Mouse (Mus musculus) testis, adult 2 months (tissue): ENCODE measurements around the gene Limd1. TPM values are rescaled to one million over a fixed set of nuclear protein-coding genes. Genes with fewer than 3 reads are reported as not detected.

Source experiments
- H3K27ac ChIP-seq: fragments of 200-500 bp; 2 replicates; pipeline ENCODE4 v1.5.1; 2012; ENCODE audit warnings: low read depth, low read length; ENCODE audit not compliant: control insufficient read depth, insufficient read depth
- H3K27me3 ChIP-seq: fragments of 200-500 bp; 2 replicates; pipeline ENCODE4 v1.6.1; 2012; ENCODE audit warnings: mild to moderate bottlenecking, low read length, moderate library complexity; ENCODE audit not compliant: control insufficient read depth, insufficient read depth
- H3K36me3 ChIP-seq: fragments of 200-500 bp; 2 replicates; pipeline ENCODE4 v1.6.1; 2012; ENCODE audit warnings: mild to moderate bottlenecking, low read length; ENCODE audit not compliant: control insufficient read depth, insufficient read depth
- H3K4me1 ChIP-seq: fragments of 200-500 bp; 2 replicates; pipeline ENCODE4 v1.6.1; 2012; ENCODE audit warnings: low read length; ENCODE audit not compliant: control insufficient read depth, insufficient read depth
- H3K4me3 ChIP-seq: fragments of 200-500 bp; 2 replicates; pipeline ENCODE4 v1.5.1; 2012; ENCODE audit warnings: low read depth, mild to moderate bottlenecking, low read length, moderate library complexity, mixed read lengths; ENCODE audit not compliant: control insufficient read depth
- CTCF ChIP-seq: fragments of 200-500 bp; IDR thresholded peaks from 2 replicates; pipeline ENCODE4 v1.5.1; 2012; ENCODE audit warnings: low read depth, mild to moderate bottlenecking, inconsistent platforms, low read length, moderate library complexity; ENCODE audit not compliant: control insufficient read depth, insufficient read depth, insufficient replicate concordance
- POLR2A ChIP-seq: fragments of 200-500 bp; IDR thresholded peaks from 2 replicates; pipeline ENCODE4 v1.6.1; 2012; ENCODE audit warnings: low read depth, mild to moderate bottlenecking, inconsistent platforms, low read length, moderate library complexity; ENCODE audit not compliant: control insufficient read depth
- polyA plus RNA-seq: library from polyadenylated mRNA; depleted of rRNA; stranded (reverse); fragments of >200 nt; gene quantifications from 2 replicates; pipeline ENCODE4 v1.2.3, GENCODE M21; 2012

The Limd1 gene
- polyA plus RNA-seq, 1 experiment, result 34.7 TPM

DNA sequence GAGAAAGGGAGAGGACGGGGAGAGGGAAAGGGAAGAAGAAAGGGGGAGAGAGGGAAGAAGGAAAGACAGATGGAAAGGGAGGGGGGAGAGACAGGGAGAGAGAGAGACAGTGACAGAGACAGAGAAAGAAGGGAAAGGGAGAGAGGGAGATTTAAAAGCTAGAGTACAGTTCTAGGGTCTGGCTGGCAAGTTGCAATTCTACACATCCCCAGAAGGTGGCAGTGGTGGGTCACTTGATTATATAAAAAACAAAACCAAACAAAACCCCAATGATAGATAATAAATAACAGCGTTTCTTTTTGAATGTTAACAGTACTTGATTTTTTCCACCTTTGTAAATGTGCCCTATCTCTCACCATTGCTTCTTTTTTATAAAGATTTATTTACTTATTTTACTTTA lies 28.3 kb upstream of the Limd1 start:
- no peaks in the 10 kb centered on the region for H3K36me3 ChIP-seq
- H3K4me1 ChIP-seq, result no peaks in the 10 kb centered on the region
- TF ChIP-seq POLR2A (no peak), CTCF (no peak)
- H3K27me3 ChIP-seq, result no peaks in the 10 kb centered on the region
- H3K27ac ChIP-seq, result no peak overlapping the region
- H3K4me3 ChIP-seq, result no peak overlapping the region

DNA sequence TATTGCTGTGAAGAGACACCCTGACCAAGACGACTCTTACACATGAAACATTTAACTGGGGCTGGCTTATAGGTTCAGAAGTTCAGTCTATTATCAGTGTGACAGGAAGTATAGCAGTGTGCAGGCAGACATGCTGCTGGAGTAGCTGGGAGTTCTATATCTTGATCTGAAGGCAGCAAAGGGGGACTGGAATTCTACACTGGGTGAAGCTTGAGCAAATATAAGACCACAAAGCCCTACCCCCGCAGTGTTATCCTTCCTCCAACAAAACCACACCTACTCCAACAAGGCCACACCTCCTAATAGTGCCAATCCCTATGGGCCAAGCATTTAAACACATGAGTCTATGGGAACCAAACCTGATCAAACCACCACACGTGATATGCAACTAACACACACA lies 26.7 kb upstream of the Limd1 start:
- TF ChIP-seq POLR2A (no peak), CTCF (no peak)
- H3K4me1 ChIP-seq, result no peaks in the 10 kb centered on the region
- no peaks in the 10 kb centered on the region for H3K27me3 ChIP-seq
- no peak overlapping the region for H3K4me3 ChIP-seq
- H3K27ac ChIP-seq, result no peak overlapping the region
- H3K36me3 ChIP-seq, result no peaks in the 10 kb centered on the region

DNA sequence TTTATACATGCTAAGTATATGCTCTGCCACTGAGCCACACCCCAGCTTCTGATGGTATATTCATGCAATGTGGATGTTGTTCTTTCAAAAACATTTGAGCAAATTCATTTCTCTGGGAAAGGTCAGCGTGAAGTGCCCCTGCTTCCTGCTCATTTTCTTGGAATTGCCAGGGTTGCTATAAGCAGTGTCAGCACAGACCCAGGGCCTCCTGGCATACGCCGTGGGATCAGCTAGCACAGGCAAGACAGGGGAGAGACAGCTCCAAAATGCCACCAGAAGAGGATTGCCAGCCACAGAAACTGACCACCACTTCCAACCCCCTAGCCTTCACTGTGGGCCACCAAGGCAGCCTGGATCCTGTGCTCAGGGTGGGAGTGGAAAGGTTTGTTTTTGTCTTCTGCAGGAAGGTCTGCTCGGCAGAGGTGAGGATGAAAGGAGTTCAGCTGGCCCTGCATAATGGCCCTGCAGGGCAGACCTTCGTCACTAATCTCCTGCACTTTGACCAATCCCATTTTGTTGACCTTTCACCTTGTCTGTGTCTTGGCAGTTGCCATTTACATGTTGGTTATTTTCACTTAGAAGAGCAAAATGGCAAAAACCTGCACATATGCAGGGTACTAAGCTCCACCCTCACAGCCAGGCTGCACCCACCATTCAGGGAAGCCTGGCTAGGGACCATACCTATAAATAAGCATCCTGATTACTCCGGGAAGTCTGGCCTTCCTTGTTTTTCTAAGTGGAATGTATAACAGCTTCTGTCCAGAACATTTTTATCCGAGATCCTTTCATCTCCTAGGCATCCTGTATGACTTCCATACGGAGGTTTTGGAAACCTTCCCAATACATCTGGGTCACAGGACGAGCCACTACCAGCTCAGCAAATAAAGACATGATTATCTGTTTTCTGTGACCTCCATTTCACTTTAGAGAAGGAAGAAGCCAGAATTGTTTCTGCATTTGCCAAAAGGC lies 21.6 kb upstream of the Limd1 start:
- no peaks in the 10 kb centered on the region for H3K4me1 ChIP-seq
- no peak overlapping the region for H3K27ac ChIP-seq
- no peak for TF ChIP-seq CTCF
- no peak for TF ChIP-seq POLR2A
- no peaks in the 10 kb centered on the region for H3K27me3 ChIP-seq
- H3K36me3 ChIP-seq, result no peaks in the 10 kb centered on the region
- H3K4me3 ChIP-seq, result no peak overlapping the region

DNA sequence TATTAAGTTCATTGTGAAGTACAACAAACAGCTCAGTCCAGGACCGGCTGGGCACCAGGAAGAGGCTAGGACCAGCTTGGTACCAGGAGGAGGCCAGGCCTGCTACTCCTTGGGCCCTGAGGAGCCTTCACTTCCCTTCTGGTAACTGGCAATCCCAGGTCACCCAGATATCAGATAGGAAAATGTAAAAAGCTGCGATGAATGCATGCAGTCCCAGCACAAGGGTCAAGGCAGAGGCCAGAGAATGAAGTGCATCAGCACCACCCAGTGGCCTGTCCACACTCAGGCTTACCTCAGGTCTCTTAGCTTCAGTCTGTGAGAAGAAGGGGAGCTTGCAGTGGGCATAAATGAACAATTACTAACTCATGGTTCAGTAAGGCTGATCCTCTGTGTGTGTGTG lies 20.9 kb upstream of the Limd1 start:
- no peak overlapping the region for H3K27ac ChIP-seq
- no peaks in the 10 kb centered on the region for H3K27me3 ChIP-seq
- no peak for TF ChIP-seq POLR2A
- peak; percentile 33; the same call in 1 of the 2 replicates for TF ChIP-seq CTCF
- no peaks in the 10 kb centered on the region for H3K36me3 ChIP-seq
- H3K4me1 ChIP-seq, result no peaks in the 10 kb centered on the region
- no peak overlapping the region for H3K4me3 ChIP-seq

DNA sequence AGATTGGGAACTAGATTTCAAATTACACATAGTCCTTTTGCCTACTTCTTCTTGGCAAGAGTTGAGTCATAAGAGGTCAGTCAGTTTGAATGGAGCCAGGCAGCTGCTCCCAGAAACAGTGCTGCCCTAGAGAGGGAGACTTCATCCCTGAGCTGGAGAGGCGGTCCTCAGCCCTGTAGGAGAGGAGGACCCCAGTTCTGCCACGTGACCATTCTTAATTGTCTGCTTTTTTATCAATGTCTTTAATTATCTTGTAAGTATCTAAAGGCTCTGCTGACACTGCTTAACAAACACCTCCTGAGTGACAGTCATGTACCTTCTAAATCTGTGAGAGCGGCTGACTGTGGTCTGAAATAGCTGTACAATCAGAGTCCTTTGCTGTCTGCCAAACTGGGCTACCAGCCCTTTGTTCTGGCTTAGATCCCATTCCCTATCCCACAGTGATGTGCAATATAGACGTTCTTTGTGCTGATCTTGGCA lies 11.3 kb upstream of the Limd1 start:
- H3K4me3 ChIP-seq, result no peak overlapping the region
- H3K36me3 ChIP-seq, result no peaks in the 10 kb centered on the region
- no peaks in the 10 kb centered on the region for H3K27me3 ChIP-seq
- TF ChIP-seq POLR2A, result no peak
- TF ChIP-seq CTCF, result no peak
- H3K27ac ChIP-seq, result no peak overlapping the region
- H3K4me1 ChIP-seq, result no peaks in the 10 kb centered on the region

DNA sequence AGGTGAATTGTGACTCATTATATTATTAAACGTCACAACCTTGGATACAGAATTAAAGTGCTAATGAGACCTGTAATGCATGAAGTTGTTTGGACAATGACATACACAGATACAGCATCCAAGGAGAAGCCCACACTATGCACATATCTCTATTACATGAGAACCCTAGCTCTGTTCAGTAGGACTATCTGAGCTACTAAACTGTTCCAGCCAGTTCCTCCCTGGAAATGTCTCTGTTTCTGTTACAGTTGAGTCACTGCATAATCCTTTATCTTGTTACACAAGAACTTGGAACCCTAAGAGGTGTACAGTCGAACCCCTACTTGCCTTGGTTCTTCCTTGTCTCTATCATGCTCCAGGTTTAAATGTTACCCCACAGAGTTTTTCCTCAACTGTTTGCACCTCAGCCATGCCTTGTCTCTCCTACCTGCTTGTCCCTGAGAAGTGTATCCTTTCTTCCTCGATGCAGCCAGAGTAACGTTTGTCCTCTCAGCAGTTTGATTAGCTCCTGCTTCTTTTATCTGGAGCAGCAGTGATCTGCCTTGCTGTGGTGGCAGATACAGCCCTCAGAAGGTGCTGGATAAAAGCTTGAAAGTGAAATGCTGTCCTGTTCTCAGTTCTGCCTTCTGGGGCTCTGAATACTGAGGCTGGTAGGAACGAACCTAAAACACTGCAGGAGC lies 10.0 kb upstream of the Limd1 start:
- H3K27me3 ChIP-seq, result no peaks in the 10 kb centered on the region
- TF ChIP-seq POLR2A, result no peak
- TF ChIP-seq CTCF, result no peak
- no peaks in the 10 kb centered on the region for H3K36me3 ChIP-seq
- H3K4me1 ChIP-seq, result no peaks in the 10 kb centered on the region
- H3K27ac ChIP-seq, result no peak overlapping the region
- no peak overlapping the region for H3K4me3 ChIP-seq

DNA sequence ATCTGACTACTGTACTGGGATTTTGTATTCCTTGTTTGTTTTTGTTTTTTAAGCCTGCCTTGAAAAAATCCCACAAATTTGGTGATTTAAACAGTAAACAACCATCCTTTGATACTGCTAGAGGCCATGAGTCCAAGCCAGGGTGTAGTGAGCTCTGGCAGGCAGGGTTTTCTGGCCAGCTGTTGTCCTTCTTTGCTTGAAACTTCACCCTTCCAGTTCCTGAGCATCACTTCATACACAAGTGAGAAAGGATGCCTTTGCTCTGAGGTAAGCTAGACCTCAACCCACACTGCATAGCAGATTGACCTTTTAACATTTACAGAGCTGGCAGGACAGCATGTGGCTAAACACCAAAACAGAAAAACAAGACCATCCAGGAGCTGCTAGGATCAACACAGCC lies 9.4 kb upstream of the Limd1 start:
- Histone ChIP-seq H3K4me1 (no peaks in the 10 kb centered on the region), H3K27ac (no peak overlapping the region), H3K36me3 (no peaks in the 10 kb centered on the region), H3K4me3 (no peak overlapping the region), H3K27me3 (no peaks in the 10 kb centered on the region)
- TF ChIP-seq CTCF, result no peak
- TF ChIP-seq POLR2A, result no peak
